Mouse (Mus musculus) heart, adult 8-10 months (tissue): ENCODE measurements around the gene Rln1. TPM values are rescaled to one million over a fixed set of nuclear protein-coding genes. Genes with fewer than 3 reads are reported as not detected.
A peak's percentile ranks its signal among the peaks of the same experiment; 100 is the strongest.

Experiments used
- DNase-seq: peaks from one replicate; pipeline ENCODE4 v3.0.0; 2022; ENCODE audit warnings: low spot score
- total RNA-seq, 4 experiments: library from RNA; stranded (reverse); gene quantifications; 2 replicates each; pipeline ENCODE4 v1.2.4; 2022

The Rln1 gene
- total RNA-seq = not detected

- no peak for DNase-seq
Measured at GRCm38 (mm10) chr19:29334068-29334745, at the start of gene Rln1. TSS of gene Rln1 (minus strand) at chr19:29334670.

- no peak for DNase-seq
Measured at GRCm38 (mm10) chr19:29383368-29383767, 48.9 kb upstream of the Rln1 start.

GRCm38 (mm10) chr19:29379839-29380603, 45.6 kb upstream of the Rln1 start:
- no peak for DNase-seq

DNA sequence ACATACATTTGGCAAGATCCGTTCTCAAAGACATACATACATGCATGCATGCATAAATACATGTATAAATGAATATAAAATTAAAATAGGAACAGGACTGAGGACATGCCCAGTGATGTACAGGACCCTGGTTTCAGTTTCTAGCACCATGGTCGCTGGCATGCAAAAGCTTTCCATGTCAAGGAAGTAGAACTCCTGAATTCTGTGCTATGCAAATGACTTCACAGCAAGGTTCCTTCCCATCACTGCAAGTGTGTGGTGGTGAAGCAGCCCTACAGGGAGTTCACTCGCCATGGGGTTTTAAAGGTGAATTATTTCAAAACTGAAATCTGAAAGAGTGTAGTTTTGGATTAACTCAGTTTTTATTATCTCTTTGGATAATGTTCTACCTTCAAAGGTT, 41.9 kb upstream of the Rln1 start:
- DNase-seq = no peak

- DNase-seq = no peak
Measured at GRCm38 (mm10) chr19:29374947-29375346, 40.5 kb upstream of the Rln1 start.

- DNase-seq = no peak
Measured at GRCm38 (mm10) chr19:29373438-29373837, 39.0 kb upstream of the Rln1 start.

DNA sequence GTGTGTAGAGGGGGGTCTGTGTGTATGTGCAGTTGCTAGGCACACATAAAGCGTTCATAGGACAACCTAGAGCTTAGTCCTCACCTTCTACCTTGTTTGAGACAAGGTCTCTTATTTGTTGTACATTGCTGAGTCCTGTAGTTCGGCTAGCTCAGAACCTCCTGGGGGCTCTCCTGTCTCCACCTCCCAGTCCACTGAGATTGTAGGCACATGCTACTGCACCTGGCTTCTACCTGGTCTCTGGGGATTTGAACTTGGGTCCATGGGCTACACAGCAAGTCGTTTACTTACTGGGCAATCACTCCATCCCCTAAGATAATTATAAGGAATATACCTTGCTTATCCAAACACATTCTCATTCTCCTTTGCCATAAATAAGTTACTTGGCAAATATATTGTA, 38.2 kb upstream of the Rln1 start:
- no peak for DNase-seq

- peak; percentile 42 for DNase-seq
Measured at GRCm38 (mm10) chr19:29372138-29372537, 37.7 kb upstream of the Rln1 start.

GRCm38 (mm10) chr19:29371284-29372081, 37.0 kb upstream of the Rln1 start:
- peak; percentile 26 for DNase-seq

GRCm38 (mm10) chr19:29370545-29371283, 36.2 kb upstream of the Rln1 start:
- DNase-seq = no peak

GRCm38 (mm10) chr19:29370112-29370511, 35.6 kb upstream of the Rln1 start:
- no peak for DNase-seq

GRCm38 (mm10) chr19:29368671-29369309, 34.3 kb upstream of the Rln1 start:
- no peak for DNase-seq

GRCm38 (mm10) chr19:29368041-29368440, 33.6 kb upstream of the Rln1 start:
- no peak for DNase-seq

DNA sequence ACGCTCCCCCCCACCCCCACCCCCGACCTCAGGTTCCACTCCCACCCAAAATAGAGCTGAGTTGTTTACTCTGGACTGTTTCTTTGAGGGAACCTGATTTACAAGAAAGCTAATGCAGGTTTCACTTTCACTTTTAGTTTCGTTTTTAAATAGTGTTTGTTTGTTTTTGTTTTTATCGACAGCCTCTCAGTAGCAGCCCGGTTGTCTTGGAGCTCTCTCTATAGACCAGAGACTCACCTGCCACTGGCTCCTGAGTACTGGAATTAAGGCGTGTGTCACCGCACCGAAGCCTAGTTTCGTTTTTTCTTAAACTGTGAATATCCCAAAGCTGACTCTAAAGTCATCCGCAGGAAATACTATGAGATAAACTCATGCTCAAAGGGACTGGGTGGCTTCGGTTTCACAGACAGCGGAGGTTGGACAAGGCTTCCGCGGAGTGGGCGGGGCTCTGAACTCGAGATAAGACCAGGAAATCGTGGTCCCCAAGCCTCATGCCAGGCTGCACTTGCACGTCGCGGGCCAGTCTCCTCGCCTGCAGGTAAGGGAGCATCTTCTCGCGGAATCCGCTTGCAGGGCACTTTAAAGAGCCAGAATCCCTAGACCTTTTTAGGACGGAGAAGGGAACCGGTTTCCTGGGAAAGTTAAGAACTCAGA, 32.6 kb upstream of the Rln1 start, which contains the start of the genes Plgrkt and Cd274:
Gene Plgrkt (minus strand): TSS at position 422 of the 654 bp plus-strand sequence.
Gene Cd274 (plus strand): TSS at position 487 of the 654 bp plus-strand sequence.
- peak; percentile 84 for DNase-seq

DNA sequence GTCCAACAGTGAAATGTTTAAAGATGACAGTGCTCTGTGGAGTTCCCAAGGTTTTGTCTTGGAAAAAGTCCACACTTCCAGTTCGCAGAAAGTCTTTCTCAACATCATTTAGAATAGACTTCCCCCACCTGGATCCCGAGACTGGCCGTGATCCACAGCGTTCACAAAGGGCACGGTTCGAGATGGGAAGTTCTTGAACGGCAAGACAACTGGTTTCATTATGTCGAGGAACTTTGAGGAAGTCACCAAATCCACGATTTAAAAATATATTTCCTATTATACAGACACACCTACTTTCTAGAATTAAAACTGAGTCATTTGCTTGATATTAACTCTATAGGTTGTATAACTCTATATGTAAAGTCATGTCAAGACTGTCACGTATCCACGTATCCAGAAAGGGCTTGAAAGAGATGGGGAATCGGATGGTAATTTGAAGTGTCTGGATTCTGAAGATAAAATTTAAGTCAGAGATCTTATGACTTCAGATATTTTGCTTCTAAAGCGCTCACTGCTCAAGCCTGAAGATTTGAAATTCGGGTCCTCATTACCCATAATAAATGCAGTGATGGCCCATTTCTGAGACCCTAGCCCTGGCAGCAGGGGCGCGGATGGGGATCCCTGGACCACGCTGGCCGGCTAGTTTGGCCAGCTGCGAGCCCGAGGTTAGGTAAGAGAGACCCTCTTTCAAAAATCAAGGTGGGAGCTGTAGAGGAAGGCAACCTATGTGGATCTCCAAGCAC, 31.9 kb upstream of the Rln1 start:
- no peak for DNase-seq

DNA sequence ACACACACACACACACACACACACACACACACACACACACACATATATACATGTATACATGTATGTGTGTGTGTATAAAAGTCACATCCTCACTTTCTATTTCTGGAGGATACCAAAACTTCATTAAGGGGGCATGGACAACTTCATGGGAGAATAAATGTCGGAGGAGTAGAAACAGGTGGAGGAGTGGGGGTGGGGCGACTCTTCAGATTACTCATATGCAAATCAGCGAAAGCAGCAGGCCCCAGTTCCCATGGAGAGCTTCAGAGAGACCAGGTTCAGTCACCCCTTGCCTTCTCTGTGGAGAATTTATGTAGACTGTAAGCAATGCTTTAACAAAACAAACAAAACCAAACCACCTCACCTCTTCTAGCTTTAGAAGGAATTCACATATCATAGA, 30.6 kb upstream of the Rln1 start:
- DNase-seq = no peak

DNA sequence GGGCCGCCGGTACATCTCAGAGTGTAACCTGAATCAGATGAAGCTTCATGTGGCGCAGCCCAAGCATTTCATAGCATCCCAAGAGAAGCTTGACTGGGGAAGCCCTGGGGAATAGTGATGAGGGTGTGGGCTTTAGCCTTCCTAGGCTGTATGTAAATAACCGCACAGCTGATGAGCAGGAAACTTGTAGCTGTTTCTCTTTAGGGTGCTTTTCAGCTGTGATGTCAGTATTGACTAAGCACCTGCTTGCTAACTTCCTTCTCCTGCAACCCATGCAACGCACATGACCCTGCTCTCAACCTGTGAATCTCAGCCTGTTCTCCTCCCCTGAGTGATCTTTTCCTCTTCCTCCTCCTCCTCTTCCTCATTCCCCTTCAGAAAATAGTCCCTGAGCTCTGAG, 29.6 kb upstream of the Rln1 start:
- DNase-seq = no peak

DNA sequence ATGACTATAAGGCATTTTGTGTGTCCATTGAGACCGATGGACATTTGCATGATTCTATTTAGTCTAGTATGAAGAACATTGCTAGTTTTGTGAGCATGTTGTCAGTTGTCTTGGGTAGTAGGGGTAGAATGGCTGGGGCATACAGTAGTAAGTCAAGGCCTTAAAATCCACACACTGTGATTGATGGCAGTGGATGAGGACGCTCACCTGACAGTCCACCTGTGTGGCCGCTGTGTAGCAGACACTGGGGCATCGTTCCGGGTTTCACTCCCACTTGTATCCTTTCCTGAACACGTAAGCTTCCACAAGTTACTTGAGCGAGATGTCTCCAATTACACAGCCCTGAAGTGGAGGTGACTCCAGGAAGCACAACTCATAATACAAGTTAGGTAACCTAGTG, 29.1 kb upstream of the Rln1 start:
- no peak for DNase-seq

GRCm38 (mm10) chr19:29362173-29362930, 27.9 kb upstream of the Rln1 start:
- no peak for DNase-seq
